Mouse (Mus musculus): ENCODE data around the gene Shmt2. TPM values are rescaled to one million over a fixed set of nuclear protein-coding genes. Genes with fewer than 3 reads are reported as not detected.

The Shmt2 gene
- polyA plus RNA-seq, 1 experiment: 99.9 TPM

- no peak for DNase-seq (ENCODE audit: low read depth in 1 of 2, low spot score in 2 of 2)
- H3K4me1 ChIP-seq (ENCODE audit: control insufficient read depth, insufficient read depth, insufficient read length): peaks cover 20% of the 10 kb centered on the region; the same call in 1 of the 2 replicates
- WGBS: 47% methylated on average over 17 of the region's 17 CpGs
- peaks cover 13% of the 10 kb centered on the region for H3K27me3 ChIP-seq (ENCODE audit: control insufficient read depth, insufficient read depth, low read length)
- no peaks in the 10 kb centered on the region for H3K36me3 ChIP-seq (ENCODE audit: control insufficient read depth, insufficient read depth, low read length)
- no peak overlapping the region for H3K27ac ChIP-seq (ENCODE audit: insufficient read depth, low read length)
- TF ChIP-seq CTCF (IDR thresholded peaks at IDR 0.05; ENCODE audit: extremely low read depth, insufficient read depth, insufficient read length, insufficient replicate concordance) (no peak), POLR2A (IDR thresholded peaks at IDR 0.05; ENCODE audit: low read depth, low read length) (no peak)
- H3K4me3 ChIP-seq (ENCODE audit: extremely low read depth, insufficient read depth, insufficient read length): no peak overlapping the region
Observed at GRCm38 (mm10) chr10:127509837-127510701, 12.2 kb downstream of the Shmt2 start.

GRCm38 (mm10) chr10:127509051-127509836, 13.0 kb downstream of the Shmt2 start:
- WGBS: 3% methylated on average over 35 of the region's 35 CpGs
- peaks cover 12% of the 10 kb centered on the region; the same call in 1 of the 2 replicates for H3K27me3 ChIP-seq (ENCODE audit: control insufficient read depth, insufficient read depth, low read length)
- H3K4me3 ChIP-seq (ENCODE audit: extremely low read depth, insufficient read depth, insufficient read length): peak overlapping the region; percentile 44; the same call in 1 of the 2 replicates
- H3K36me3 ChIP-seq (ENCODE audit: control insufficient read depth, insufficient read depth, low read length): no peaks in the 10 kb centered on the region
- H3K27ac ChIP-seq (ENCODE audit: insufficient read depth, low read length): no peak overlapping the region
- H3K4me1 ChIP-seq (ENCODE audit: control insufficient read depth, insufficient read depth, insufficient read length): peaks cover 20% of the 10 kb centered on the region; the same call in 1 of the 2 replicates
- TF ChIP-seq CTCF (IDR thresholded peaks at IDR 0.05; ENCODE audit: extremely low read depth, insufficient read depth, insufficient read length, insufficient replicate concordance): peak; percentile 93
- no peak for TF ChIP-seq POLR2A (IDR thresholded peaks at IDR 0.05; ENCODE audit: low read depth, low read length)
- DNase-seq (ENCODE audit: low read depth in 1 of 2, low spot score in 2 of 2): peak; percentile 70 to 84

GRCm38 (mm10) chr10:127508239-127508638, 14.0 kb downstream of the Shmt2 start:
- H3K27me3 ChIP-seq (ENCODE audit: control insufficient read depth, insufficient read depth, low read length): peaks cover 4% of the 10 kb centered on the region; the same call in 1 of the 2 replicates
- peak overlapping the region; percentile 23; the same call in 1 of the 2 replicates for H3K4me3 ChIP-seq (ENCODE audit: extremely low read depth, insufficient read depth, insufficient read length)

GRCm38 (mm10) chr10:127500894-127501893, 21.1 kb downstream of the Shmt2 start, which contains the start of gene Stac3:
Stac3 (plus strand) TSS chr10:127501686.
- H3K27me3 ChIP-seq (ENCODE audit: control insufficient read depth, insufficient read depth, low read length): no peaks in the 10 kb centered on the region
- H3K4me1 ChIP-seq (ENCODE audit: control insufficient read depth, insufficient read depth, insufficient read length): no peaks in the 10 kb centered on the region
- WGBS: 84% methylated on average over 13 of the region's 13 CpGs
- peaks cover 25% of the 10 kb centered on the region for H3K36me3 ChIP-seq (ENCODE audit: control insufficient read depth, insufficient read depth, low read length)
- DNase-seq (ENCODE audit: low read depth in 1 of 2, low spot score in 2 of 2): no peak
- H3K4me3 ChIP-seq (ENCODE audit: extremely low read depth, insufficient read depth, insufficient read length): no peak within 1 kb of the TSS
- TF ChIP-seq CTCF (IDR thresholded peaks at IDR 0.05; ENCODE audit: extremely low read depth, insufficient read depth, insufficient read length, insufficient replicate concordance) (no peak), POLR2A (IDR thresholded peaks at IDR 0.05; ENCODE audit: low read depth, low read length) (no peak)
- H3K27ac ChIP-seq (ENCODE audit: insufficient read depth, low read length): no peak within 1 kb of the TSS

More at GRCm38 (mm10) chr10:127508239-127508638, 14.0 kb downstream of the Shmt2 start:
- peak; percentile 60; the same call in 1 of the 2 replicates for TF ChIP-seq CTCF (IDR thresholded peaks at IDR 0.05; ENCODE audit: extremely low read depth, insufficient read depth, insufficient read length, insufficient replicate concordance)
- TF ChIP-seq POLR2A (IDR thresholded peaks at IDR 0.05; ENCODE audit: low read depth, low read length): no peak
- Histone ChIP-seq H3K36me3 (ENCODE audit: control insufficient read depth, insufficient read depth, low read length) (no peaks in the 10 kb centered on the region), H3K27ac (ENCODE audit: insufficient read depth, low read length) (no peak overlapping the region), H3K4me1 (ENCODE audit: control insufficient read depth, insufficient read depth, insufficient read length) (peaks cover 13% of the 10 kb centered on the region; the same call in 1 of the 2 replicates)
- 3% methylated on average over 15 of the region's 15 CpGs for WGBS
- peak; percentile 52 to 73 for DNase-seq (ENCODE audit: low read depth in 1 of 2, low spot score in 2 of 2)

GRCm38 (mm10) chr10:127500042-127500441, 22.2 kb downstream of the Shmt2 start:
- peaks cover 30% of the 10 kb centered on the region for H3K36me3 ChIP-seq (ENCODE audit: control insufficient read depth, insufficient read depth, low read length)
- 89% methylated on average over 4 of the region's 4 CpGs for WGBS
- no peaks in the 10 kb centered on the region for H3K27me3 ChIP-seq (ENCODE audit: control insufficient read depth, insufficient read depth, low read length)
- H3K4me1 ChIP-seq (ENCODE audit: control insufficient read depth, insufficient read depth, insufficient read length): no peaks in the 10 kb centered on the region
- TF ChIP-seq POLR2A (IDR thresholded peaks at IDR 0.05; ENCODE audit: low read depth, low read length) (no peak), CTCF (IDR thresholded peaks at IDR 0.05; ENCODE audit: extremely low read depth, insufficient read depth, insufficient read length, insufficient replicate concordance) (no peak)
- no peak overlapping the region for H3K4me3 ChIP-seq (ENCODE audit: extremely low read depth, insufficient read depth, insufficient read length)
- DNase-seq (ENCODE audit: low read depth in 1 of 2, low spot score in 2 of 2): no peak
- H3K27ac ChIP-seq (ENCODE audit: insufficient read depth, low read length): no peak overlapping the region

- no peak overlapping the region for H3K4me3 ChIP-seq (ENCODE audit: extremely low read depth, insufficient read depth, insufficient read length)
- H3K4me1 ChIP-seq (ENCODE audit: control insufficient read depth, insufficient read depth, insufficient read length): no peaks in the 10 kb centered on the region
- no peak overlapping the region for H3K27ac ChIP-seq (ENCODE audit: insufficient read depth, low read length)
- no peak for DNase-seq (ENCODE audit: low read depth in 1 of 2, low spot score in 2 of 2)
- no peak for TF ChIP-seq CTCF (IDR thresholded peaks at IDR 0.05; ENCODE audit: extremely low read depth, insufficient read depth, insufficient read length, insufficient replicate concordance)
- TF ChIP-seq POLR2A (IDR thresholded peaks at IDR 0.05; ENCODE audit: low read depth, low read length): no peak
- 90% methylated on average over 5 of the region's 5 CpGs for WGBS
- peaks cover 35% of the 10 kb centered on the region for H3K36me3 ChIP-seq (ENCODE audit: control insufficient read depth, insufficient read depth, low read length)
- H3K27me3 ChIP-seq (ENCODE audit: control insufficient read depth, insufficient read depth, low read length): no peaks in the 10 kb centered on the region
Observed at GRCm38 (mm10) chr10:127499516-127499915, 22.7 kb downstream of the Shmt2 start.

Measured in spleen, adult 2 months (tissue).